29 mouse cellular contexts compared by ENCODE assay signal in genomic region chr9:14920608-14921007, GRCm38 (mm10). TPM values are rescaled to one million over a fixed set of nuclear protein-coding genes. Genes with fewer than 3 reads are reported as not detected.
DNase-seq lines count a peak whose midpoint lies in the region; ATAC-seq lines count a peak whose summit lies in the region.
"Had no signal": no experiment of that assay in that cellular context is flagged by ENCODE, and none has a peak within 500 bp of the region (broad histone marks: within the 10 kb centered on the region; RNA-seq: fewer than 3 reads in every experiment).

No protein-coding gene starts in this region.

- DNase-seq in thymus, postnatal 0 days (ENCODE audit: low spot score): peak; percentile 39
- no peak for DNase-seq in thymus, postnatal 14 days
- DNase-seq in retina, postnatal 1 day: no peak
- no peak for DNase-seq in frontal cortex, postnatal 25 days (ENCODE audit: low spot score in 2 of 2)
- DNase-seq: adrenal gland, adult 8-10 months; adrenal gland, postnatal 25 days; cerebellum, adult 11-12 months; cerebellum, adult 8-10 months; cerebellum, postnatal 10 days; cerebellum, postnatal 36 days; embryo, embryonic 11 days; gastrocnemius, postnatal 10 days; gastrocnemius, postnatal 36 days; heart, postnatal 36 days had no signal

- ATAC-seq in CD4-positive, CD25-positive, alpha-beta regulatory T cell, adult 4 months: peak; percentile 51
- peak; percentile 36 for ATAC-seq in inflammation-experienced regulatory T-cells, adult 6 months
- ATAC-seq: hindbrain, embryonic 16.5 days; intestine, postnatal 0 days had no signal

RNA-seq across cellular contexts. Expression of gene Izumo1r, which starts 16.9 kb away (rescaled TPM):
- polyA plus RNA-seq in thymus, postnatal 0 days (2015; fragmentation: Nextera tagmentation; extraction: Ambion mirVana): 14.7 and 21.0 TPM in 2 replicates
- polyA plus RNA-seq in CD4-positive, CD25-positive, alpha-beta regulatory T cell, adult 4 months (2017; shearing (Covaris generic)): 1,000 to 10,000 TPM; 1,336 to 1,816 TPM
- polyA plus RNA-seq in inflammation-experienced regulatory T-cells, adult 6 months (2017; shearing (Covaris generic)): 1,000 to 10,000 TPM in 2 of 3 experiments, 100 to 1,000 TPM in 1; 294 to 1,489 (median 1,424) TPM
- polyA plus RNA-seq: brain, embryonic 14.5 days; C2C12; cortical plate, adult 2 months; erythroblast, embryonic 14.5 days; forebrain, embryonic 12.5 days; forebrain, embryonic 15.5 days; heart, embryonic 11.5 days; heart, embryonic 14.5 days; heart, postnatal 0 days; hindbrain, embryonic 10.5 days; hindbrain, embryonic 13.5 days; hindbrain, embryonic 16.5 days; intestine, postnatal 0 days had no signal

Comparison
In these comparisons a context has a peak if more than half of its experiments do, and no peak if none do; other contexts are left out.
1. RNA of gene Izumo1r, which starts 16.9 kb away (polyA plus RNA-seq): 1,336 to 1,816 TPM in CD4-positive, CD25-positive, alpha-beta regulatory T cell, adult 4 months and 294 to 1,489 TPM in inflammation-experienced regulatory T-cells, adult 6 months; 14.7 to 21.0 TPM in thymus, postnatal 0 days; every median in the first group is over 10 times any median in the second.